Mouse (Mus musculus) liver, postnatal 0 days (tissue): ENCODE results near the gene Madcam1. TPM values are rescaled to one million over a fixed set of nuclear protein-coding genes. Genes with fewer than 3 reads are reported as not detected.

ENCODE experiments used
- ATAC-seq: fragments of 200-750 bp; cut with Nextera tagmentation; 2 replicates; pipeline ENCODE4 v1.8.0; 2017; ENCODE audit warnings: mild to moderate bottlenecking, moderate library complexity
- DNase-seq: peaks from one replicate; pipeline ENCODE4 v3.0.0-alpha.2; 2016
- H3K27ac ChIP-seq: fragments of 300-500 bp; sonication (generic); 2 replicates; pipeline ENCODE4 v1.5.1; 2014; ENCODE audit warnings: antibody characterized with exemption, moderate library complexity, mild to moderate bottlenecking, low read depth
- H3K27me3 ChIP-seq: fragments of 300-500 bp; sonication (generic); 2 replicates; pipeline ENCODE4 v1.6.1; 2014; ENCODE audit warnings: low read length, control low read depth, mixed read lengths; ENCODE audit not compliant: insufficient read depth
- H3K36me3 ChIP-seq: fragments of 300-500 bp; sonication (generic); replicated peaks from 2 replicates; pipeline ENCODE4 v1.6.1; 2014; ENCODE audit warnings: mild to moderate bottlenecking, control low read depth, low read length, moderate library complexity, mixed read lengths; ENCODE audit not compliant: insufficient read depth
- H3K4me1 ChIP-seq: fragments of 300-500 bp; sonication (generic); 2 replicates; pipeline ENCODE4 v1.6.1; 2014; ENCODE audit warnings: antibody characterized with exemption, mild to moderate bottlenecking, control low read depth; ENCODE audit not compliant: insufficient read depth
- H3K4me2 ChIP-seq: fragments of 300-500 bp; sonication (generic); 2 replicates; pipeline ENCODE4 v1.6.1; 2014; ENCODE audit warnings: low read depth, mild to moderate bottlenecking, low read length, moderate library complexity, mixed read lengths
- H3K4me3 ChIP-seq: fragments of 300-500 bp; sonication (generic); 2 replicates; pipeline ENCODE4 v1.5.1; 2014; ENCODE audit warnings: low read depth, low read length
- H3K9ac ChIP-seq: fragments of 300-500 bp; sonication (generic); replicated peaks from 2 replicates; pipeline ENCODE4 v1.6.1; 2014; ENCODE audit warnings: mild to moderate bottlenecking, moderate library complexity
- H3K9me3 ChIP-seq: fragments of 300-500 bp; sonication (generic); 2 replicates; pipeline ENCODE4 v1.6.1; 2016; ENCODE audit warnings: mild to moderate bottlenecking, control low read depth, low read length, mixed read lengths
- CTCF ChIP-seq: sonication (generic); IDR thresholded peaks from 2 replicates; pipeline ENCODE4 v1.5.1; 2016; ENCODE audit warnings: antibody characterized with exemption, low read depth
- EP300 ChIP-seq: IDR thresholded peaks from 2 replicates; pipeline ENCODE4 v1.6.1; 2016; ENCODE audit warnings: antibody characterized with exemption, low read depth, mild to moderate bottlenecking
- WGBS: fragments of 180-500 bp; shearing (Covaris S2); extraction: QIAGEN DNeasy Blood & Tissue Kit; methylation state at CpG from one replicate; pipeline ENCODE4 v1.1.7; 2014; ENCODE audit not compliant: insufficient replicate concordance; 5-methylcytosine and 5-hydroxymethylcytosine counted together
- polyA plus RNA-seq: library from polyadenylated mRNA; unstranded; fragments of >200 nt; fragmentation: Nextera tagmentation; extraction: Ambion mirVana; gene quantifications from 2 replicates; pipeline ENCODE4 v1.2.1, GENCODE M21; 2015

Gene Madcam1
- polyA plus RNA-seq, 1 experiment from 2014 or later: 0.19 TPM

- TF ChIP-seq CTCF: no peak
- no peak for TF ChIP-seq EP300
- Histone ChIP-seq H3K4me2 (no peak overlapping the region), H3K27me3 (peaks cover 6% of the 10 kb centered on the region), H3K27ac (no peak overlapping the region), H3K36me3 (no peaks in the 10 kb centered on the region), H3K4me3 (no peak overlapping the region), H3K4me1 (no peaks in the 10 kb centered on the region), H3K9ac (no peak overlapping the region), H3K9me3 (no peaks in the 10 kb centered on the region)
- no peak for DNase-seq
- WGBS: 67% methylated on average over 4 of the region's 4 CpGs
- no peak for ATAC-seq
Measured at GRCm38 (mm10) chr10:79631432-79631831, 32.9 kb upstream of the Madcam1 start.

GRCm38 (mm10) chr10:79633006-79633777 lies 31.2 kb upstream of the Madcam1 start:
- Histone ChIP-seq H3K9ac (no peak overlapping the region), H3K9me3 (no peaks in the 10 kb centered on the region), H3K4me3 (no peak overlapping the region), H3K27ac (no peak overlapping the region), H3K4me2 (no peak overlapping the region), H3K4me1 (peaks cover 6% of the 10 kb centered on the region), H3K36me3 (no peaks in the 10 kb centered on the region), H3K27me3 (peaks cover 23% of the 10 kb centered on the region)
- no peak for TF ChIP-seq CTCF
- TF ChIP-seq EP300: no peak
- no peak for DNase-seq
- no peak for ATAC-seq
- WGBS: 66% methylated on average over 17 of the region's 17 CpGs

- no peak overlapping the region for H3K4me2 ChIP-seq
- TF ChIP-seq EP300 (no peak), CTCF (no peak)
- H3K27me3 ChIP-seq: peaks cover 42% of the 10 kb centered on the region
- no peak for DNase-seq
- peaks cover 6% of the 10 kb centered on the region for H3K4me1 ChIP-seq
- 71% methylated on average over 8 of the region's 8 CpGs for WGBS
- H3K27ac ChIP-seq: no peak overlapping the region
- H3K36me3 ChIP-seq: no peaks in the 10 kb centered on the region
- no peak for ATAC-seq
- H3K9ac ChIP-seq: no peak overlapping the region
- no peak overlapping the region for H3K4me3 ChIP-seq
- no peaks in the 10 kb centered on the region for H3K9me3 ChIP-seq
Measured at GRCm38 (mm10) chr10:79636287-79636686, 28.1 kb upstream of the Madcam1 start.

- peaks cover 6% of the 10 kb centered on the region for H3K4me1 ChIP-seq
- peak within 1 kb of the TSS; percentile 41 for H3K4me3 ChIP-seq
- H3K27ac ChIP-seq: no peak within 1 kb of the TSS
- no peak for DNase-seq
- peak within 1 kb of the TSS; percentile 65 for H3K4me2 ChIP-seq
- TF ChIP-seq CTCF: no peak
- H3K36me3 ChIP-seq: no peaks in the 10 kb centered on the region
- H3K27me3 ChIP-seq: peaks cover 42% of the 10 kb centered on the region
- H3K9ac ChIP-seq: no peak within 1 kb of the TSS
- no peak for ATAC-seq
- 2% methylated on average over 72 of the region's 116 CpGs for WGBS
- no peaks in the 10 kb centered on the region for H3K9me3 ChIP-seq
Measured at GRCm38 (mm10) chr10:79637128-79638110, 26.9 kb upstream of the Madcam1 start, which contains the start of gene Shc2. Shc2 (minus strand) TSS chr10:79637918.

GRCm38 (mm10) chr10:79638486-79639204 lies 25.7 kb upstream of the Madcam1 start:
- 10% methylated on average over 23 of the region's 23 CpGs for WGBS
- H3K36me3 ChIP-seq: no peaks in the 10 kb centered on the region
- peaks cover 42% of the 10 kb centered on the region for H3K27me3 ChIP-seq
- TF ChIP-seq CTCF (no peak), EP300 (no peak)
- ATAC-seq: peak; percentile 71; the same call in 1 of the 2 replicates
- no peaks in the 10 kb centered on the region for H3K9me3 ChIP-seq
- DNase-seq: peak; percentile 69
- H3K4me1 ChIP-seq: peaks cover 6% of the 10 kb centered on the region
- no peak overlapping the region for H3K27ac ChIP-seq
- H3K4me2 ChIP-seq: 0 out of 2 replicates have a peak overlapping the region, but pooled peaks have one; percentile 22
- H3K9ac ChIP-seq: no peak overlapping the region
- H3K4me3 ChIP-seq: no peak overlapping the region

- Histone ChIP-seq H3K4me3 (no peak within 1 kb of the TSS), H3K4me2 (no peak within 1 kb of the TSS), H3K27me3 (no peaks in the 10 kb centered on the region), H3K27ac (no peak within 1 kb of the TSS), H3K36me3 (no peaks in the 10 kb centered on the region), H3K9ac (no peak within 1 kb of the TSS), H3K9me3 (no peaks in the 10 kb centered on the region), H3K4me1 (no peaks in the 10 kb centered on the region)
- DNase-seq: no peak
- ATAC-seq: no peak
- TF ChIP-seq EP300: no peak
- no peak for TF ChIP-seq CTCF
- WGBS: 72% methylated on average over 8 of the region's 8 CpGs
Measured at GRCm38 (mm10) chr10:79645711-79646110, 18.6 kb upstream of the Madcam1 start, which contains the start of gene Odf3l2. Odf3l2 (minus strand) TSS chr10:79645738.
